Mouse (Mus musculus): ENCODE results near the gene Naga.
"Not testable (repeated sequence)": the region's sequence is repeated elsewhere in the genome, so short reads cannot be mapped to it uniquely, and the experiment has no call there.

Naga gene

DNA sequence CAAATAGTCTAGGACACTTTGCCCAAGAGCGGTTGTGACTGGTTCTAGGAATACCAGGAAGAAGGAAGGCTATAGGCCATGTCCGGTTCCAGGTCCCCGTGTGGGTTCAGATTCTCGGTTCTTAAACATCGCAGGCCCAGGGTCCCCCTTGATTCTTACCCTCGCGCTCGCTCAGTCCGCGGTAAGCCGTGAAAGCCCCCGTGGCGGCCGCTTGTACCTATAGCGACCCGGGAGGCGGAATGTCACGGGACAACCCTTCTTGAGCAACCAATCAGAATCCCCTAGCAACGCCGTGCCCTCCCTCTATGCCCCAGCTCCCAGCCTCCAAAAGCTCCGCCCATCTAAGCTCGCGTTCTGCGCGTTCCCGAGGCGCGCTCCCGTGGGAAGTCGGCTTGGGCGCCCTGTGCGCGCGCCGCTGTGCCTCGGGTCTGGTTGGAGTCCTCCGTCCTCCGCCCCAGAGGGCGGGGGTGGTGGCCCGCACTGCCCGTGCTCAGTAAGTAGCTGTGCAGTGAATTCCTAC lies at the start of gene Naga, which contains the start of the genes Pheta2 and Smdt1:
Naga (minus strand) TSS at position 333 of the 520 bp plus-strand sequence.
Pheta2 (plus strand) TSS at position 350 of the 520 bp plus-strand sequence.
Smdt1 (plus strand) TSS at position 367 of the 520 bp plus-strand sequence.
- peak; percentile 98 for DNase-seq

DNA sequence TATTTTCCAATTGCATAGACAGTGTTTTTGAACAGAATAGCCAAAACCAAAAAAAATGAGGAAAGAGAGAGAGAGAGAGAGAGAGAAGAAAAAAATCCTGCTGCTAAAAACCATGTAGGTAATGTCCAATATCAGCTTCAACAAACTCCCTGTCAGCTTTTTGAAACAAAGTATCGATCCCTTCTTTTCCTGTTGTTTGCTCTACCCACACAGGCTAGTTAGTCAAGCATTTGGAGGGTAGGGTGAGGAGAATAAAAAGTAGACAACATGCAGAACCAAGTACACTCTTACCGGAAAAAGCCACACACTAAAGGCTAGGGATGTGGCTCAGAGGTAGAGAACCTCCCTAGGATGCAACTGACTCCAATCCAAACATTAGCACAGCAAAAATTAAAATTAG lies 47.0 kb upstream of the Naga start:
- no peak for DNase-seq

DNA sequence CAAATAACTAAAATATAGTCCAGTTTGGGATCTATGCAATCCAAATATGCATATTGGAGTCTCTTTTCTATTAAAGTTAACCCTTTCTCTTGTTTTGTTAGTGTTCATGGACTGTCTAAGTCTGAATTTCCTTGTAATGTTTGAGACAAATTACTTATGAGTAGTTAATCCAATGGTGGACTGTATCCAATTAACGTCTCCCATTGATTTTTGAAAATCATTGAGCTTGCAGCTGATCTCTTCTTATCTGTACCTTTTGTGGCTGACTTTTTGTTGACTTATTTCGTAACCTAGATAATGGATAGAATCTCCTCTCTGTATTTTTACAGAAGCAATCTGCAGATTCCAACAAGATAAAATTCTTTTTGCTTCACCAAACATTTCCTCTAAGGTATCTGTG lies 43.7 kb upstream of the Naga start:
- no peak for DNase-seq

DNA sequence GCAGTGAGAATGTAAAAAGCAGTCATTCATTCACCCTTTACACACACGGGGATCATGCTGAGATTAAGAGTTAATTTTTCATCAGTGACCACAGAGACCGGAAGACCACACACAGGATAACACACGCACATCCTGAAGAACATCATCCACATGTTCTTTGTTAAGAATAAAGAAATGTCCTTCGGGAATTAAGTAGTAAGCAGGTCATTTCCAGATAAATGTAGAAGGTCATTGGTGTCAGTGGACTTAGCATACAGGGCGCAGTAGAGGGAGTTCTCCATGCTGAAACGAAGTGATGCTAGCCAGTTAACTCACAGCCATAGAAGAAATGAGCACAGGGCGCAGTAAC lies 42.0 kb upstream of the Naga start:
- DNase-seq, result no peak

DNA sequence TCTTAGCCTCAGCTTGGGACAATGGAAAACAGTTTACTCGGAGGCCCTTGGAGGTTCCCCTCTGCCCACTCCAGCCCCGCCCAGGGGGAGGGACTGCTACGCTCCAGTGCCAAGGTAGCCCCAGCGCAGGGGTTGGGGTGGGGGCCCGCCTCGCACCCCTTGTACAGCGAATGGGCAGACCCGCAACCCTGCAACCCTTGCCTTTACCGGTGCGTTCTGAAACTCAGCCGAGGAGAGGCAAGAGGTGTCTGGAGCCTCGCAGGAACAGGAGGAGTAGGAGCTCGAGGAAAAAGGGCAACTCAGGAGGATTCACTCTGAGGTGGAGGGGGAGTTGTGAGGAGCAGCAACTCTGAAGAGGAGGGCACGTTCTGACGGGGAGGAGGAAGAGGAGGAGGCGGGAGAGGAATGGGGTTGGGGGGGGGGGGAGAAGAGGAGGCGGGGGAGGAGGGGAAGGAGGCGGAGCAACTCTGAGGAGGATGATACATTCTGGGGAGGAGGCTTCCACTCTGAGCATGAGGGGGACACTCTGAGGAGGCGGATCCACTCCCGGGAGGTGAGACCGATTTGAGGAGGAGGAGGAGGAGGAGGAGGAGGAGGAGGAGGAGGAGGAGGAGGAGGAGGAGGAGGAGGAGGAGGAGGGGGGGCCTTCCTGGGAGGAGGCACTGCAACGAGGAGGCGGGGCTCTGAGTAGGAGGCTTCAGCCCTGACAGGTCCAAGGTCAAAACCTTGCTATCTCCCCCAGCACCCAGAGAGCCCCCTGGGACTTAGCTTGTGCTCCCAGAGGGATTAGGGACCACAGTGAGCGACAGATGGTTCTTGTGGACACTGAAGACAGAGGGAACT lies 41.4 kb upstream of the Naga start, which contains the start of gene Cyp2d22:
Cyp2d22 (minus strand) TSS at position 390 of the 843 bp plus-strand sequence.
- peak; percentile 68 for DNase-seq

DNA sequence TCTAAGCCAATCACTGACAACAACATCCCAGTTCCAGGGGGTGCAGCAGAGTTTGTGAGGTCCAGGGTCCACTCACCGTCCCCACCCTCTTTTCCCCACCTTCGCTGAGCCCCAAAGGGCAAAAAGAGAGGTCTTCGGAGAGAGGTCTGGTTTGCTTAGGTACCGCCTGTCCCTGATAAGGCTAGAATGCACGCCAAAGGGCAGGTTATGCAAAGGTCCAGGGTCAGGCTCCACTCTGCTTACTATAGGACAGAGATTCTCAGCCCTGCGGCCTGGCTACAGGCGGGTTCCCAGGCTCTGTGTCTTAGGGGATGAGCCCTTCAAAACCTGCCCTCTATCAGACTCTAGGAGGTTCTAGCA lies 40.8 kb upstream of the Naga start:
- no peak for DNase-seq

DNA sequence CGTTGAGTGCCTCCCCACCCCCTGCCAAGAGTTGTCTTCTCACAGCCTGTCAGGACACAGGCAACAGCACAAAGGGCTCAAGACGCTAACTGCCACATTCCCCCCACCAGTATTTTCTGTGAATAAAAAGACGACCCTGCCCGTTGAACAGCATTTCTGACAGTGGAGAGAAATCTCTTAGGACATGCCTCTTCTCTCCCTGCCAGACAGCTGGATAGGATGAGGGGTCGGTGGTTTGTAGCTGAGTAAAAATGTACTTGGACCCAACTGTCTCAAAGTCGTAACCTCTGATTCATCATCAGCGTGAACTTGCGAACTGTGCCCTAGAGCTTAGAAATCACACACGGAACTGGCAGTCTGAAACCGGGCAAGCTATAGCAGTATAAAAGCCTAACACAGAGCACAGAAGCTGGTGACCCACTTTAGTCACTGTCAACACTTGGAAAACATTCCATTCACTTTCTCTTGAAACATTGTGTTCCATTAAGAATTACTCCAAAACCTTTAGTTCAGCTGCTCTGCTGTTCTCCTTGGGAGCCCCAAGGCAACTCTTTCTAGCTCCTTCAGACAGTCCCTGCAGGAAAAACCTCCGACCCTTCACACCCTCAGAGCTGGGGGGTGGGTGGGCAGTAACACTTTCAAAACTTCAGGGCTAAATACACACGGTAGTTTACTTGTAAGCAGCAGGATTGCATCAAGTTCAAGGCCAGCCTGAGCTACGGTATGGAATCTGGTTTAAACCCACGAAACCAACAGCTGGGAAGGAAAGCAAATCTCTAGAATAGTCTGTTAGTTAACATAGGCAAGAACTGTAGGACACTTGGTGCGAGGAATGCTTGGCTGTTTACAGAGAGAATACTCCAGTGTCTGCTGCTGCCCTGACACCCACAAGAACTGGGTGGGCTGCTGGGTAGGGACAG lies 39.8 kb upstream of the Naga start:
- DNase-seq, result peak; percentile 14

DNA sequence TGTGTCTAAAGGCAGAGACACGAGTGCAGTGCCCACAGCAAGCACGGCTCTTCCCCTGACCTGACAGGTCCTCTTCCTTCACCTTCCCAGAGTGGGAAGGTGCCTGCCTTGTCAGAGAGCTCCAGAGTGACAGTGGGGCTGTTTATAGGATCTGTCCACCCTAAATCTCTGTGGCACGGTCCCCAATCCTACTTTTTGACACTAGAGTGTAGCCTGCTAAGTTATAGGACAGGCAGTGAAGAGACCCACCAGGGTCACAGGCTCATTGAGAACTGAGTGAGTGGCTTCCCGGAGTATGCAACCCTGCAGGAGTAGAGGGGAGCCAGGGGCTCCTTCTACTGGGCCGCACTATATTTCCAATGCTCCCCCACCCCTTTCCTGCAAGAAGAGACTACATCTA lies 39.0 kb upstream of the Naga start:
- DNase-seq, result no peak

DNA sequence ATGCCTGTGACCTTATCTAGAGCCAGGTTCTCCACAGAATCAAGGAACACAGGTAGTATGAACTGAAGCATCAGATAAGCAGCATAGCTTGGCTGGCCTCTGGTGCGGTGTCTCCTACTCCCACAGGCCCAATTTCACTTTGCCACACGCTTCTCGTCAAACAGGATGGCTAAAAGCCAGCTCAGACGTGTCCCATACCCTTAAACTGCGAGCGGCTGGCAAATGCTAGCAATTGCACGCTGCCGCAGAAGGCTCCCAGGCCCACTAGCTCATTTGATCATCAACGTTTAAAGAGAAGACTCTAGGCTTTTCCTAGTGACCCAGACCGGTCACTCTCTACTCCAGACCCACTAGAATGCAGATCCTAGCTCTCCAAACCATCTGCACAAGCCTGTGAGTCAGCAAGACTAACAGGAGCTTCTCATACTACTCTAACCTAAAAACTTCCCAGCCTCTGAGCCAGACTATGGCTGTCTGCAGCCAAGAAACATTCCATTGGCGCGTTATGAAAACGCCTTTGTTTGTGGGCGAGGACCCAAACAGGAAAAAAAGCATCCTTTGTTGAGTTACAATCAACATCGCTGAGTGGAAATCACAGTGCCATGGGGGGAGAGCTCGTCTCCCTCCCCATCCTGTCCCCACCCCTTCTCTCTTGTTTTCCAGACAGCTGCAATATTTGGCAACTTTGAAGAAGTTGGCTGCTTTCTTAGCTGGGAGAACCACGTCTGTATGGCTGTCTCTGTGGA lies 37.8 kb upstream of the Naga start:
- no peak for DNase-seq

DNA sequence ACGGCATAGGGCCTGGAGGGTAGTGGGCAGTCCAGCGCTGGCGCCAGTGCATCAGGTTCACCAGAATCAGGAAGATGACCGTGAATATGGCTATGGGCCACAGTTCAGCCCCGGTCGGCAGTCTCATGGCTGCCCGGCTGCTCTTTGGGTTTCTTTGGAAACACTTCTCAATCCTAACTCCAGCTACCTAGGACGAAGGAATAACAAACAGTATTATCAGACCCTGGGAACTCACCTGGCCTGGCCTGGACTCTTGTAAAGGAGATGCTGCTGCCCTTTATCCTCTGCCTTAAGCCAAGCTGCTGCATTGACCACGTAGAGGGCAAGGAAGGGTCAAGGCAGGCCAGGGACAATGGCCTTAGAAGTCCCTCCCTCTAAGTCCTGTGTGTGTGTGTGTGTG lies 37.1 kb upstream of the Naga start:
- no peak for DNase-seq

DNA sequence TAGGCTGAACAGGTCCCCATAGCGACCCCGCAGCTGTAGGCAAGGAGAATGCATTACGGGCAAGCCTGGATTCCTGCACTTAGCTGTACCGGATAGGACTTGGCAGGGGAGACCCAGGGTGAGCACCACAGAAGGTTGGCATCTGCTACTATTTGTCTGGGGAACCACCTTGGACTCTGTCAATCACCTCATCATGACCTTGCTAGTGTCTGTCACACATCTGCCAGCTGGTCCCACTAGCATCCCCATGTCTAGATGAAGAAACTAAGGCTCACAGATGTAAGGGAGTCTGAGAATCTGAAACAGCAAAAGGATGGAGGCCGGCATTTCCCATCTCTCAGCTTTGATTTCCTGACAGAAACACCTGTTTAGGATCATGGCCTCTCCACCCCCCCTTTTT lies 35.7 kb upstream of the Naga start:
- DNase-seq, result no peak

DNA sequence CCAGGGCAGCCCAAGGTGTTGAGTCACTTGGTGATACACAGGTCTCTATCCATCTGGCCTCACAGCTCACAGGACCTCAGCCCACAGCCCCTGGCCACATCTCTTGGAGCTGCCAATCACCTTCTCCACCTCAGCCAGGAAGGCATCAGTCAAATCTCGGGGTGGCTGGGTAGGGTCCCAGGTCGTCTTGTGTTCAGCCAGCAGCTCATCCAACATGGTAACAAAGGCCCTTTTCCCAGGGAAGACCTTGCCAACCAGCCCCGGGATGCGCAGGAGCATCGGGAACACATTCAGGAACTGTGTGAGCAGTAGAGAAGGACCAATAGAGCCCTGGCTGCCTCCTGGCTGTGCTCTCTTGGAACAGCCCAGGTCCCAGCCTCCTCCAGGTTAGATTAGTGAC lies 34.3 kb upstream of the Naga start:
- DNase-seq, result no peak

DNA sequence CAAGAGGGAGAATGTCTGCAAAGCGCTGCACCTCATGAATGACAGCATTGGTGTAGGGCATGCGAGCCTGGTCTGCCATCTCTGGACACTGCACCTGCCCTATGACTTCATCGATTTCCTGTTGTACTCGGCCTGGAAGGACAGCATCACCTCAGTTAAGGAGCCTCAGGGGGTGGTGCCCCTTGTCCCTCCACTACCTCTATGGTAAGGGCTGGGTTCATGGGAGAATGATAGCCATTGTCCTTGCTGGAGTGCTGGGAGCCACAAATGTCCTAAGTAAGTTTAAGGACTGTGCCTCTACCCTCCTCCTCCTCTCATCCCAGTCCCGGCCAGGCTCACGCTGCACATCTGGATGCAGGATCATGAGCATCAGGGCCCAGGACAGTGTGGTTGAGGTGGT lies 33.7 kb upstream of the Naga start:
- DNase-seq, result no peak

DNA sequence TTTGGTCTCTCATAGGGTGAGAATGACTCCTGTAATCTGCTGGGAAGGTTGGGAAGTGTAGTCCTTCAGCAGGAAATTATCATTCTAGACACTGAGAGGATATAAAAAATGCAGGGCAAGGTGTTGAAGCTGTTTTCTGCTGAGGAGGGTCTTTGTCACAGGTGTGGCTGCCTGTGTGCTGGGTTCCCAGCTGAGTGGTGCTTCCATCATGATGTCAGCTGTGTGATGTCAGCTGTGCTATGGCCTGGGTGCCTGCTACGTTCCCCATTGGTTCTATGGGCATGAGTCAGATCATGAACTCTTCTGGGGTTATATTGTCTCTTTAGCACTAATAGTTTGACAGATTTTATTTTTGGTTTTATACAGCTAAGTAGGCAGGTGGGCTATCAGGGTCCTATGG lies 30.1 kb upstream of the Naga start:
- no peak for DNase-seq

DNA sequence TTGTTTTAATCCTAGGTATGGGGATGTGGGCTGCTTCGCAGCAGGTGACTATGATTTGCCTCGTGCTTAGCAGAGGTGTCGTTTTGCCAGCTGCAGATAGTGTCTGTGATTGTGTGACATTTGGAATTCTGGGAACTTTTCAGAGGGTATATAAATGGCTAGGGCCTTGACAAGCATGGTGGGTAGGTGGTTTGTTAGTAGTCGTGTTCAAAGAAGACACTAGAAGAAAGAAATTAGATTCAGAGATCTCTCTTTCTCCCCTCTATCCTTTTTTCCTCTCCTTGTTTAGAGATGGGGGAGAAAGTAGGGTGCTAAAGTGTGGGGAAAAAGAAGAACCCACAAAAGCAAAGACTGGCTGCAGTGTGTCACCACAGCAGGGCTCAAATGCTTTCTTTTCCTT lies 29.4 kb upstream of the Naga start:
- no peak for DNase-seq

DNA sequence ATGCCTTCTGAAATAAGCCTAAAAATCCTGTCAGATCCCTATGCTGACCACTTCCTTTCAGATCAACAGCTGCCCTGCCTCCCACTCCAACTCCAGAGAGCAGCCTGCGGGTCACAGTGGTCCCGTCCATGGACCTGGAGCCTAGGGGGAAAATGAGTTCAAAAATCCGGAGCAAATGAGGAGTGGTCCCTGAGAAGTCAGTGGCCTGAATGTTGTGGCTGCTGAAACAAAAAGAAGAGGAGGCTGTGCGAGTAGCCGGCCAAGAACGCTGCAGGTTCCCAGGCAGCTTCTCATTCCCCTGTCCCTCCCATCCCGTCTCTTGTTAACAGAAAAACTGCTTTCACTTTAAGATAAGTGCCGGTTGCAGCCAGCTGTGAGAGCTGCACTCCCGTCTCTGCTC lies 25.8 kb upstream of the Naga start:
- not testable (repeated sequence) for DNase-seq

DNA sequence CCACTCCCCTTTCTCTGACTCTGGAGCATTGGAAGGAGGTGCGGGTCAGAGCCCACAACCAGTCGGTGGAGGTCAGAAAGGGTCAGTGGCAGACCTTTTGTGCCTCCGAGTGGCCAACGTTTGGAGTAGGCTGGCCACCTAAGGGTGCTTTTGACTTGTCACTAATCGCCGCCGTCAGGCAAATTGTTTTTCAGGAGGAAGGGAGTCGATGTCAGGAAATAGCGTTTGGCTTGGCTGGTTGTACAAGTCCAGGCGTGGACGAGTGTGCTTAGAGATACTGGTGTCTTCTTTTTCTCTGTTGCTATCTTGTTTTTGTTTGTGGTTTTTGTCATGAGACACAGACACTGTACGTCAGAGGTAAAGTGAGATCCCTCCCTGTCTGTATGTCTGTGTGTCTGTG lies 25.1 kb upstream of the Naga start:
- not testable (repeated sequence) for DNase-seq

DNA sequence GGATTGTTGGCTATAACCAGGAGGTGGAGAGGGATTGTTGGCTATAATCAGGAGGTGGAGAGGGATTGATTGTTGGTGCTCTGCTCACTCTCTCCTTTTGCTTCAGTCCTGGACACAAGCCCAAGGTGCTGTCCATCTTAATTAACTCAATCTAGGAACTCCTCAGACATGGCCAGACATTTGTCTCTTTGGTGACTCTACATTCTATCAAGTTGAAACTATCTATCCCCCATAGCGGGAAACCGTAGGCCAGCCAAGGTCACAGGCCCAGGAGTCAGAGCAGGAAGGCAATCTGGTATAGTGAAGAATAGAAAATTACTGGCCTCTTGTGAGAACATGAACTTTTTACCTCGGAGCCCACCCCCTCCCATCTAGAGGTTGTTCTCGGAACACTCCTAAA lies 23.5 kb upstream of the Naga start:
- DNase-seq, result no peak

DNA sequence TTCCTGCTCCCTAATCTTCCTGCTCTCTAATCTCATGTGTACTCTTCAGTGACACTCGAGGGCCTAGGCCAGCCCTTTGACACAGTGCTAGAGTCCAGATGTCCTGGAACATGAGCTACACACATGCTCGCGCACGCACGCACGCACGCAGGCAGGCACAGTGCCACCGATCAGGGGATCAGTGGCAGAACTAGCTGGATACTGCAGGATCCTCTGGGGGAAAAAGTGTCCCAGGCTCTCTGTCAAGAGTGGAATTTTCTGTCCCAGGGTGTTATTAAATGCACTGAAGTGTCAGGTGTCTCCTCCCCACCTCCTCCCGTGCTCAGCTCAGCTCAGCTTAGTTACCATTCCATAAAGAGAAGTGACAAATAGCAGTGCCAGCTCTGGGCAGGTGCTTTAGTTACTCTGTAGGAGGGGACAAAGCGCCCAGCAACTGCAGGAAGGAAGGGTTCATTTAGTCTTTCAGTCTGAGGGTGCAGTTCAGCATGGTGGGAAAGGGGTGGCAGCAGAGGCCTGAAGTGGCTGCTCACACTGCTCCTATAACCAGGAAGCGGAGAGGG lies 22.8 kb upstream of the Naga start:
- DNase-seq, result no peak

DNA sequence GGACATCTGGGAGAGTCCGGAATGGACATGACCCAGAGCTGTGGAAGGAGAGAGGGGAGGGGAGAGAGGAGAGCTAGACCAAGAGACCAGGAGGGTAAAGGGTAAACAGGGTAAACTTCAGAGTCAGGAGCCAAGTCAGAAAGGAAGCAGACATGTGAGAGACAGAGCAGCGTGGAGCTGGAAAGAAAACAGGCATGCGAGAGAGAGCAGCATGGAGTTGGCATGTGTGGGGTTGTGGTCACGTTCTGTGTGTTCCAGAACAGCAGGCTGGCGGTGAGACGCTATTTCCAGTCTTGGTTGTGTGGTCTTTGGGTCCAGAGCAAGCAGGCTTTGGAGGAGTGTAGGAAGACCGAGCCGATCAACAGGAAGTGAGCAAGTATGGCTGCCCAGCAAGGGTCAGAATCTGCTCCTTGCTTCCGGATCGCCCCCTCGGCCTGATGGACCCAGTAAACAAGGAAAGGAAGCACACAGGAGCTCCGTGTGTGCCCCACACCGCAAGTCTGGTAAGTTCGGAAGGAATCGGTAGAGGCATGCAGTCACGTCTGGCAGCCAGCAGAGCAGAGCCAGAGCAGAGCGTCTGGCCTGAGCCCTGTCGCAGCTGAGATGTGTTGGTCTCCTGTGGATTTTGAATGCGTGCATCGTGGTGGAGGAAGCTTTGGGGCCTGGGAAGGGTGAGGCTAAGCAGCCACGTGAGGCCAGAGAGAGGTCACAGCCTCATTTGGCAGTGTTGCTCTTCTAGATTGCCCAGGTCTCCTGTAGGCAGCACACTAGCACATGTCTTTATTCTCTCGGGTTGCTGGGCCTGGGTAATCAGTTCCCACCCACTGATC lies 19.9 kb upstream of the Naga start:
- no peak for DNase-seq

DNA sequence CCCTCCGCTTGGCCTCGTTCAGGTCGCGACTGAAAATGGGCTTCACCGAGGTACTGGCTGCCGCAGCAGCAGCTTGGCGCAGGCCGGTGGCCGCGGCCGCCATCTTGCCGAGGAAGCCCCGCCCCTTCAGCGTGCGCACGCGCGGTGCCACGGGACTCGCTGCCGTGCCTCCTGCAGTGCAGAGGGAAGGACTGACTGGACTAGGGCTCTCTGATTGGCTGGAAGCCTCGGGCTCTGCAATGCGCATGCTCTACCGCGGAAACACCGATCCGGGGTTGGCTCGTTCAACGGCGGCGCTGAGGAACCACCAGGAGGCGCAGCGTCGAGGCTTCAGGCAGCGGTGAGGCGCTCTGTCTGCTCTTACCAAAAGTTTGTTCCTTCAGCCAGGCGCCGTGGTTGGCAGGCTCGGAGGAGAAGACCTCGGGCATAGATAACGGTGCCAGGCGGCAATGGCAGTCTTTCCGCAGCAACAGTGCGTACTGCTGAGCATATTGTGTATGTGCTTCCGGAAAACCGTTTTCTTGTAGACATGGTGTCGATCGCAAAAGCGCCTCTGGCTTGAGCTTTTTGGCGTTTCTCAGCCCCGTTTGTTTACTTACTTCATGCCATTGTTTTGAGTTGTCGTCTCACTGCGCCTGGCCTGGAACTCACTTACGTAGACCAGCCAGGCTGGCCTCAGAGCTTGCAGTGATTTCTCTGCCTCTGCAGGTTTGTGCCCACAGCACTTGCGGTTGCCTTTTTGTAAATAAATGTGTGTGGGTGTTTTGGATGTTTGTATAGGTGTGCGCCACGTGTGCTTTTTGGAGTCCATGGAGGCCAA lies 15.6 kb upstream of the Naga start, which contains the start of gene Ndufa6:
Ndufa6 (minus strand) TSS at position 197 of the 820 bp plus-strand sequence.
- DNase-seq, result peak; percentile 97

Data from embryo, embryonic 11 days (tissue).